Mouse (Mus musculus) left cerebral cortex, postnatal 10 days (tissue): ENCODE data around the gene Smad9. TPM values are rescaled to one million over a fixed set of nuclear protein-coding genes. Genes with fewer than 3 reads are reported as not detected.
A peak's percentile ranks its signal among the peaks of the same experiment; 100 is the strongest.

Source experiments
- DNase-seq, 2 experiments: peaks; one replicate each; pipeline ENCODE4 v3.0.0; 2021 to 2022; ENCODE audit warnings: low spot score in 2 of 2, mixed read lengths in 1 of 2; ENCODE audit errors: extremely low spot score in 1 of 2
- intact Hi-C: fragments of 180-260 bp; cut with DNase I; formaldehyde crosslinking; loops from one replicate; pipeline ENCODE4 v1.15.1; 2025
- total RNA-seq, 2 experiments: library from RNA; stranded (reverse); gene quantifications; 2 replicates each; pipeline ENCODE4 v1.2.3; 2021

Gene Smad9
- total RNA-seq, 2 experiments from 2014 or later: 4.8 to 5.1 TPM

- intact Hi-C loops: loop anchor here (5.0 kb wide), 1 partner anchor 36 kb away; the partner anchor contains the start of gene Smad9
- no peak for DNase-seq
Measured at GRCm38 (mm10) chr3:54793762-54794161, 38.4 kb downstream of the Smad9 start.

GRCm38 (mm10) chr3:54795379-54795778, 40.0 kb downstream of the Smad9 start:
- intact Hi-C loops: no loop called here
- no peak for DNase-seq

GRCm38 (mm10) chr3:54795806-54796205, 40.4 kb downstream of the Smad9 start:
- intact Hi-C loops: no loop called here
- no peak for DNase-seq

- peak; percentile 24 to 68 for DNase-seq
- intact Hi-C loops: no loop called here
Measured at GRCm38 (mm10) chr3:54797211-54797610, 41.8 kb downstream of the Smad9 start.

- intact Hi-C loops: loop anchor here (5.0 kb wide), 1 partner anchor 66 kb away; the partner anchor contains the start of genes Alg5 and Exosc8
- DNase-seq: no peak
Measured at GRCm38 (mm10) chr3:54803713-54804112, 48.3 kb downstream of the Smad9 start.

- intact Hi-C loops: no loop called here
- peak in 1 of 2 experiments; percentile 34 for DNase-seq
Measured at GRCm38 (mm10) chr3:54807061-54807661, 51.8 kb downstream of the Smad9 start.

GRCm38 (mm10) chr3:54807666-54808217, 52.4 kb downstream of the Smad9 start, which contains the start of gene Rfxap:
Rfxap (minus strand) TSS chr3:54807791.
- intact Hi-C loops: no loop called here
- DNase-seq: peak; percentile 92 to 97

- intact Hi-C loops: no loop called here
- DNase-seq: no peak
Measured at GRCm38 (mm10) chr3:54809111-54809510, 53.7 kb downstream of the Smad9 start.

GRCm38 (mm10) chr3:54811616-54812015, 56.2 kb downstream of the Smad9 start:
- intact Hi-C loops: loop anchor here (5.0 to 10.0 kb wide), 3 partner anchors 103 to 343 kb away; partner anchors contain the start of gene Sertm1
- DNase-seq: no peak

- intact Hi-C loops: loop anchor here (5.0 to 10.0 kb wide), 3 partner anchors 101 to 341 kb away; partner anchors contain the start of gene Sertm1
- DNase-seq: peak in 1 of 2 experiments; percentile 27
Measured at GRCm38 (mm10) chr3:54813418-54813988, 58.1 kb downstream of the Smad9 start.

- intact Hi-C loops: loop anchor here (5.0 to 10.0 kb wide), 3 partner anchors 100 to 340 kb away; partner anchors contain the start of gene Sertm1
- DNase-seq: no peak
Measured at GRCm38 (mm10) chr3:54814622-54815021, 59.2 kb downstream of the Smad9 start.

- DNase-seq: peak; percentile 48 to 68
- intact Hi-C loops: loop anchor here (10.0 kb wide), 2 partner anchors 100 to 340 kb away; partner anchors contain the start of gene Sertm1
Measured at GRCm38 (mm10) chr3:54815292-54815691, 59.9 kb downstream of the Smad9 start.

GRCm38 (mm10) chr3:54822526-54822925, 67.1 kb downstream of the Smad9 start:
- no peak for DNase-seq
- intact Hi-C loops: no loop called here

GRCm38 (mm10) chr3:54832491-54832890, 77.1 kb downstream of the Smad9 start:
- DNase-seq: no peak
- intact Hi-C loops: no loop called here

- peak in 1 of 2 experiments; percentile 22 for DNase-seq
- intact Hi-C loops: no loop called here
Measured at GRCm38 (mm10) chr3:54835421-54835820, 80.0 kb downstream of the Smad9 start.

Other genes with a start within 250 kb of the Smad9 start
- 10 to 100 TPM; 45.7 to 54.1 TPM for gene Supt20, start 62.8 kb upstream of the Smad9 start, total RNA-seq
- not detected for gene Gm21958, start 41.2 kb upstream of the Smad9 start, total RNA-seq
- 10 to 100 TPM; 34.9 to 36.3 TPM for gene Exosc8, start 20.2 kb upstream of the Smad9 start, total RNA-seq
- 10 to 100 TPM; 24.3 to 25.6 TPM for gene Alg5, start 20.0 kb upstream of the Smad9 start, total RNA-seq
- gene Rfxap, start 52.2 kb downstream of the Smad9 start, total RNA-seq: 10 to 100 TPM; 56.6 to 57.7 TPM
- gene Sertm1, start 160.3 kb downstream of the Smad9 start, total RNA-seq: 10 to 100 TPM; 32.1 to 36.4 TPM